Mouse (Mus musculus): ENCODE measurements at regions not wholly inside any gene's neighbourhood (a gene's known extent, or its start where the extent isn't known, plus 50 kb on each side); places are given as distances from the start of the nearest gene placed in this dataset.

- DNase-seq (ENCODE audit: low spot score in 2 of 2) = no peak
Observed at GRCm38 (mm10) chr11:114168231-114168661, 101.4 kb upstream of the Sdk2 start.

GRCm38 (mm10) chr11:114165656-114166362, 99.0 kb upstream of the Sdk2 start:
- DNase-seq (ENCODE audit: low spot score in 2 of 2) = no peak

DNA sequence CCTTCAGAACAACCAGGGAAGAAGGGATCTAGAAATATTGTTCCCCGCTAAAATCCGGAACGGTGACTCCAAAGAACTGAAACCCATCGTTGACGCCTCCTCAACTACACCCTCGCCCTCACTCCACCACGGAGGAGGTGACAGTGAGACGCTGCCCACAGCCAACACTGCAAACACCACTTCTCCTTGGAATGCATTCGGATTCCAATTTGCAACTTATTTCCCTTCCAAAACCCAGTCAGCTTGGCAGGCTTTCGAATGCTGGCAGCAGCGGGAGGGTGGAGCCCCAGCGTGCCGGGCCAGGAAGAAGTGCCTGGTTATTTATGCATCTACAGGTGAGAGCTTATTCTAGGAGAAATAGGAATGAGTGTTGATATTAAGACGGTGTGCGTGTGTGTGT, 85.9 kb upstream of the Sdk2 start:
- DNase-seq (ENCODE audit: low spot score in 2 of 2) = no peak

DNA sequence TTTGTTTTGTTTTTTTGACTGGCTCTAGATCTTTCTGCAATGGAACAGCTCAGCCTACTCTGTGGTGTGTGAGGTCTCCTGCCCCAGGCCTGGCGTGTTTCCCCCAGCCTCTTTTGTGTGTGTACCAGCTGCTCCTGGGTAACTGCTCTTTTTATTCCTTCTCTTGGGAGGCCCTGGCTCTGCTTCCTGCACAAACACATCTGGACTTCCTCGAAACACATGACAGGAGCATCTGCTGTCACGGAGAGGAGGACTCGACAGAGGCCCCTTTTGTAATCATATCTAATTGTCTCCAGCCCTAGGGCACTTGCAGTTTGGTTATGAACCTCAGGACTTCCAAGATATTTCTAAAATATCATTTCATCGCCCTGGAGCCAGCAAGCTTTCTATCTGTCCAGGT, 79.5 kb upstream of the Sdk2 start:
- DNase-seq (ENCODE audit: low spot score in 2 of 2) = no peak

DNA sequence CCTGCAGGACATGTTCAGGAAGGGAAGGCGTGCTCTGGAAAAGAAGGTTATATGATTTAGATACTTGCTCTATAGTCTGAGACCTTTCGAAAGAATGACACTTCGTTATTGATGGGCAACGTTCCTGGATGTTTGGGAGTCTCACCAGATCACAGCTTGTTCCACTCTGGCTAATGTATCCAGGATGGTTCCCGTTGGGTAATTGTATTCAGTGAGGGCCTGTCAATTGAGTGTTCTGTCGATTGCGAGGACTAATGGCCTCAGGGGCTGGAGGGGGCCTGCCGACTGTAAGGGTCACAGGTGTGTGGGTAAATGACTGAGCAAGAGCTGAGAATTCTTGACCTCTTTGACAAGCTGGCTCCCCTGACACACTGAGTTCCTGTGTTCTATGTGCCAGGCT, 62.4 kb upstream of the Sdk2 start:
- DNase-seq (ENCODE audit: low spot score in 2 of 2) = no peak

GRCm38 (mm10) chr11:114128841-114129240, 62.0 kb upstream of the Sdk2 start:
- no peak for DNase-seq (ENCODE audit: low spot score in 2 of 2)

DNA sequence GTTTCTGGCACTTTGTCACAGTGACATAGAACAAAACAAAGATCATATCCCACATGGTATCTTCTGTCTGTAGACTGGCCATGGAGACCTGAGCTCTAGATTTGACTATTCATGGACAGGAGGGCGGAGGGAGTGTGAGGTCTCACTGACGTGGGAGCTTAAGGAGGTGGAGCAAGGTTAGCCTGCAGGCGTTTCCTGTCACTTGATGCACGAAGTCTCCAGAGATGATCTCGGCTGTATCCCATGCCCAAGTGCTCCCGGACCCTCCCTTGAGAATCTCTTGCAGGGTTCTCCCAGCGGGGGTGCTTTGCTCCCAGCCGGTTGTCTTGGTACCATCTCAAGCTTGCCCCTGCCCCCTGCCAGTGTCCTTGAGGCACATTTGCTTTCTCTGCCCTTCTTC, 60.6 kb upstream of the Sdk2 start:
- no peak for DNase-seq (ENCODE audit: low spot score in 2 of 2)

- DNase-seq (ENCODE audit: low spot score in 2 of 2) = no peak
Observed at GRCm38 (mm10) chr11:114122175-114122574, 55.3 kb upstream of the Sdk2 start.

DNA sequence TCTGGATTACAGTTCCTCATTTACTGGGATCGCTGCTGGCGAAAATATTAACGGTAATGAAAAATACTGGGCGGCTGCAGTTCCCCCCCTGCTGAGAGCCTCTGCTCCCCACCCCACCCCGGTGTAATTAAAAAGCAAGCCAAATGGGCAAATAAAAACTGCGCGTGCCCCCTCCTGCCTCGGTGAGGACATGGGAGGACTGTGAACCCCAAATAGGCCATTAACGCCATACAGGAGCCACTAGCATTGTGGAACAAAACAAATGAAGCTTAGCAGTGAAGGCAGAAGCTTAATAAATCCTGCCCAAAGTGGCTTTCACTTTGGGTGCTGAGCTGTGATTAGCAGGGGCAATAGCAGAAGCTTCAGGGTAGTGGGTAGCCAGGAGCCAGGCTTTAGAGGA, 52.3 kb upstream of the Sdk2 start:
- no peak for DNase-seq (ENCODE audit: low spot score in 2 of 2)

Data from heart, adult 9 months (tissue).